Mouse (Mus musculus): Measurements from ENCODE around the gene Mlh3. TPM values are rescaled to one million over a fixed set of nuclear protein-coding genes. Genes with fewer than 3 reads are reported as not detected.

Gene Mlh3
- polyA plus RNA-seq (2016; fragmentation: Nextera tagmentation; extraction: Ambion mirVana) = 8.2 and 8.8 TPM in 2 replicates

GRCm38 (mm10) chr12:85270319-85270718 lies at the start of gene Mlh3:
TSS of gene Mlh3 (minus strand) at chr12:85270599.
- H3K36me3 ChIP-seq = peaks cover 27% of the 10 kb centered on the region

DNA sequence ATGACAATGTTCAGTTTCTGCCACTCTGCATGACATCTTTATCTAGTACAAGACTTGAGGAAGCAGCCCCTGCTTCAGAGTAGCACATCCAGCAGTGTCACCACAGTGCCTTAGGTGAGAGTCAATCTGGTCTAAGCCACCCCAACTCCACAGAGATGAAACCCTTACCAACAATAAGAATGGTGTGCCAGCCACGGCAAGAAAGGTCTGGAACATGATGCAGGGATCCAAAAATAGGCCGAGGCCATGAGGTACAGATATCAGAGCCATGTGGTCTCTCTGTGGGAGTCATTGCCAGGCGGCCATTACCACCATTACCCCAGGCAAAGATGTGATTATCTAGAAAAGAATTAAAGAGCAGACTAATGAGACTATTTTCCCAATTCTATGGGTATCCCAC lies 38.3 kb upstream of the Mlh3 start:
- Histone ChIP-seq H3K27me3 (ENCODE audit: low read depth, poor library complexity, severe bottlenecking) (no peaks in the 10 kb centered on the region), H3K4me3 (no peak overlapping the region), H3K9me3 (replicated peaks) (no peaks in the 10 kb centered on the region), H3K36me3 (peaks cover 100% of the 10 kb centered on the region), H3K27ac (replicated peaks) (no peak overlapping the region), H3K4me1 (no peaks in the 10 kb centered on the region)
- no peak for DNase-seq (ENCODE audit: low spot score)
- WGBS = 87% methylated on average over 3 of the region's 3 CpGs

More at GRCm38 (mm10) chr12:85270319-85270718, at the start of gene Mlh3:
- DNase-seq (ENCODE audit: low spot score) = peak; percentile 83
- H3K4me1 ChIP-seq = peaks cover 11% of the 10 kb centered on the region
- no peaks in the 10 kb centered on the region; the same call in 1 of the 2 replicates for H3K9me3 ChIP-seq (replicated peaks)
- H3K27me3 ChIP-seq (ENCODE audit: low read depth, poor library complexity, severe bottlenecking) = no peaks in the 10 kb centered on the region
- H3K27ac ChIP-seq (replicated peaks) = peak within 1 kb of the TSS; percentile 92
- WGBS = under 1% methylated on average over 35 of the region's 35 CpGs
- H3K4me3 ChIP-seq = peak within 1 kb of the TSS; percentile 67

DNA sequence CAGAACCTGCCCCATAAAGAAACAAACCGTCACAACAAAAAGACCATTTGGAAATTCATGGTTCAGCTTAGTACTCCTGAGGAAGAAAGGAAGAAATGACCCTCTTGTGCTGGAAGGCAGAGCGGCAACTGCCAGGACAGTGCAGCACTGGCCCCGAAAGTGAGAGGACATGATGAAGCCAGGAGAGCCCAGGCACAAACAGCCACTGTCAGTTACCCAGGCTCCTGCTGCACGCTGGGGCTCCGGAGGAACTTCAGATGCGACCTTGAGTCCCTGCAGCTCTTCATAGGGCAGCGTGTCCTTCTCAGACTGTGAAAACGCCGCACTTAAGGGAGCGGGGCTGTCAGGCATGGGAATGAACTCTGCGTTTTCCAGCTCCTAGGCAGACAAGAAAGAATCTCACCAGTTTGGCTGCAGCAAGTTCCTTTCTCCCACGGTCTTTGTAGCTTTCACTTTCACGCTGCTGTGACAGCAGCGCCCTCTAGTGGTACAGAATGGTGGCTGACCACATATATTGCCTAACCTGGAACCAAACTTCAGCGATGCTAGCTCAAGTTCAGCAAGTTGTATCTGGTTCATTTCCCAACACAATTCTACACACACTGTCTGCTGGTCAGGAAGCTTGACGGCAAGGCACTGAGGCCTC lies 35.0 kb upstream of the Mlh3 start:
- Histone ChIP-seq H3K9me3 (replicated peaks) (no peaks in the 10 kb centered on the region), H3K4me3 (no peak overlapping the region), H3K36me3 (peaks cover 100% of the 10 kb centered on the region), H3K4me1 (no peaks in the 10 kb centered on the region), H3K27ac (replicated peaks) (no peak overlapping the region), H3K27me3 (ENCODE audit: low read depth, poor library complexity, severe bottlenecking) (no peaks in the 10 kb centered on the region)
- WGBS = 56% methylated on average over 16 of the region's 16 CpGs
- DNase-seq (ENCODE audit: low spot score) = peak; percentile 81

DNA sequence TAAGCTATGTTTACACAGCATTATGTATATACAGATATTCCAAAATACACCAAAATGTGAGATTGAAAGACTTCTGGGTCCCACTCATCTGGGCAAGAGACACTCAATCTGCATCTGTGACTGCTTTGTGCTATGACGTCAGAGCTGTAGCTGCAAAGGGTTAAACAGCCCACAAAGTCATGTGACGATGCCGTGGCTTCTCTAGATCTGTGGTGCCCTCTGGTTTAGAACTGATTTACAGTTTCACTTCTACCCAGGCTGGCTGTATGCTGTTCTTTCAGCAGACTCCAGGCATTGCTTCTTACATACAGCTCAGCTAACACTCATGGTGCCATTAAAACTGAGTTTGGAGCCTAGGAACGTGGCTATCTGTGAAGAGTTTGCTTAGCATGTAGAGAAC lies 34.3 kb upstream of the Mlh3 start:
- no peak for DNase-seq (ENCODE audit: low spot score)
- H3K9me3 ChIP-seq (replicated peaks) = no peaks in the 10 kb centered on the region

GRCm38 (mm10) chr12:85303256-85303655 lies 32.9 kb upstream of the Mlh3 start:
- H3K4me3 ChIP-seq = no peak overlapping the region
- H3K36me3 ChIP-seq = peaks cover 99% of the 10 kb centered on the region
- no peak overlapping the region for H3K27ac ChIP-seq (replicated peaks)
- H3K27me3 ChIP-seq (ENCODE audit: low read depth, poor library complexity, severe bottlenecking) = no peaks in the 10 kb centered on the region
- H3K9me3 ChIP-seq (replicated peaks) = no peaks in the 10 kb centered on the region
- H3K4me1 ChIP-seq = no peaks in the 10 kb centered on the region
- DNase-seq (ENCODE audit: low spot score) = no peak
- 87% methylated on average over 2 of the region's 2 CpGs for WGBS

More for the DNA sequence above, 34.3 kb upstream of the Mlh3 start:
- no peak overlapping the region for H3K27ac ChIP-seq (replicated peaks)
- H3K4me1 ChIP-seq = no peaks in the 10 kb centered on the region
- H3K27me3 ChIP-seq (ENCODE audit: low read depth, poor library complexity, severe bottlenecking) = no peaks in the 10 kb centered on the region
- 84% methylated on average over 4 of the region's 4 CpGs for WGBS
- peaks cover 100% of the 10 kb centered on the region for H3K36me3 ChIP-seq
- H3K4me3 ChIP-seq = no peak overlapping the region

GRCm38 (mm10) chr12:85298835-85299180 lies 28.4 kb upstream of the Mlh3 start:
- 81% methylated on average over 1 of the region's 1 CpGs for WGBS
- no peak for DNase-seq (ENCODE audit: low spot score)
- Histone ChIP-seq H3K27ac (replicated peaks) (no peak overlapping the region), H3K9me3 (replicated peaks) (peaks cover 8% of the 10 kb centered on the region; the same call in 1 of the 2 replicates), H3K4me3 (no peak overlapping the region), H3K4me1 (no peaks in the 10 kb centered on the region), H3K36me3 (peaks cover 62% of the 10 kb centered on the region), H3K27me3 (ENCODE audit: low read depth, poor library complexity, severe bottlenecking) (no peaks in the 10 kb centered on the region)

DNA sequence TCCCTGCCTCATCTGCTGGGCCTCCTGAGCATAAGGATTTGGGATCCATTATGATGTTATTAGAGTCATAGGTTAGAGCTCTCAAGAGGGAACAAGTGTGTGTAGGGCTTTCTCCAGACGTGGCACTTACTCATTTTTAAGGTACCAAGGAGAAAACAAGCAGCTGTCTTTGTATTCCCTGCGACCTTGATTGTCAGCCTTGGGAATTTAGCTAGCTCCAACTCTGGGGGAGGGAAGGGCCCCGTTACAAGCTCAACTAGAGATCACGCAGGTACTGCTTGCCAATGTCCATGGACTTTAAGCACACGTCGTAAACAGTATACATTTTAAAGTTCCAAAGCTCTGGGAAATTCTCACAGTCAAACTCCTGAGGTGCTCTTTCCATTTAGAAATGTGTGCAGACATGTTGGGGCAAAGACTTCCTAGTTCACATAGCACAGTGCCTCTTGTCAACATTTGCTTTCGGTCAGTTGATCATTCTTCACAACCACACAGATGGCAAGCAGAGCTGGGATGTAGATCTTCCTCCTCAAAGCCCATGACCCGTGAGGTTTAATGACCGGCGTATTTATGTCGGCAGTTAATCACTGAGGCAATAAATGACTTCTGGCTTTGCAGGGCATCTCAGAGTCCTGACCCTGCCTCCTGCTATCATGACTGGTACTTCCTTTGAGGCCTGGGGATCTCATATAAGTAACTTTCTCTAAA lies 27.9 kb upstream of the Mlh3 start:
- no peak for DNase-seq (ENCODE audit: low spot score)
- 90% methylated on average over 11 of the region's 11 CpGs for WGBS
- Histone ChIP-seq H3K36me3 (peaks cover 57% of the 10 kb centered on the region), H3K4me3 (no peak overlapping the region), H3K4me1 (no peaks in the 10 kb centered on the region), H3K9me3 (replicated peaks) (peaks cover 10% of the 10 kb centered on the region; the same call in 1 of the 2 replicates), H3K27ac (replicated peaks) (no peak overlapping the region), H3K27me3 (ENCODE audit: low read depth, poor library complexity, severe bottlenecking) (no peaks in the 10 kb centered on the region)

GRCm38 (mm10) chr12:85297345-85297997 lies 27.1 kb upstream of the Mlh3 start:
- no peaks in the 10 kb centered on the region for H3K4me1 ChIP-seq
- no peak overlapping the region for H3K27ac ChIP-seq (replicated peaks)
- H3K9me3 ChIP-seq (replicated peaks) = peaks cover 10% of the 10 kb centered on the region; the same call in 1 of the 2 replicates
- WGBS = 84% methylated on average over 10 of the region's 10 CpGs
- H3K36me3 ChIP-seq = peaks cover 49% of the 10 kb centered on the region
- H3K27me3 ChIP-seq (ENCODE audit: low read depth, poor library complexity, severe bottlenecking) = no peaks in the 10 kb centered on the region
- DNase-seq (ENCODE audit: low spot score) = no peak
- no peak overlapping the region for H3K4me3 ChIP-seq

DNA sequence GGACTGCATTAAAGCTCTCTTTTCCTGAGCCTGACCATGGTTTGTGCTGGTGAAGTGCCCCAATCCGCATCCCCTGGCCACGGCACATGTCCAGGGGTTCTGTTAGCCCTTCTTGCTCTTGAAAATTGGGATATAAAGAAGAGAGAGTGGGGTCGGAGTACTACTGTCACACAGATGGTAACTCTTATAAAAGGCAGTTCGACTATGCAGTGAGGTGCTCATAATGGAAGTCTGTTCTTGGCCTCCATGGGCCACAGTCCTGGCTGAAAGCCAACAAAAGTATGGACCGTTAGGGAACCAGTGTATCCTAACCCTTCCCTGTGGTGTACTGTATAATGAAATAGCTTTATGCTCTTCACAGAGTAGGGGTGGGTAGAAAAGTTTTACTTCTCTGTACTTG lies 26.5 kb upstream of the Mlh3 start:
- no peak overlapping the region for H3K4me3 ChIP-seq
- no peaks in the 10 kb centered on the region for H3K27me3 ChIP-seq (ENCODE audit: low read depth, poor library complexity, severe bottlenecking)
- 87% methylated on average over 5 of the region's 5 CpGs for WGBS
- peaks cover 10% of the 10 kb centered on the region; the same call in 1 of the 2 replicates for H3K9me3 ChIP-seq (replicated peaks)
- no peak for DNase-seq (ENCODE audit: low spot score)
- H3K36me3 ChIP-seq = peaks cover 43% of the 10 kb centered on the region
- H3K27ac ChIP-seq (replicated peaks) = no peak overlapping the region
- no peaks in the 10 kb centered on the region for H3K4me1 ChIP-seq

DNA sequence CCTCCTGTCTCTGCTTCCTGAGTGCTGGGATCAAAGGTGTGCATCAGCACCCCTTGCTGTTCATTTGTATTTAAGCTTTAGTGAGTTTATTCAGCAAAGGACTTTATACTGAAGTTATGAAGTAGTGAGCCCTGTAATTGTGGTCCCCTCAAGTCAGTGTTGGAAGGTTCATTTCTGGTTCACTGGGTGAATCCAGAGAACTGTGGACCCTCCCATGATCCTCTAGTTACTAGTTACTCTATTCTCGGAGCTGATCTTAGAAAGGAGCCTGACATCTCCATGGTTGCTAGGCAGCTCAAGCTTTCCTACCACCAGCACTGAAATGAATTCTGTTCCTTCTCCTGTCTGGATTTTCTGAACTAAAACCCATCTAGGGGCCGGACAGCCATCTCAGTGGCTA lies 25.1 kb upstream of the Mlh3 start:
- Histone ChIP-seq H3K36me3 (peaks cover 29% of the 10 kb centered on the region), H3K9me3 (replicated peaks) (peaks cover 10% of the 10 kb centered on the region; the same call in 1 of the 2 replicates), H3K27me3 (ENCODE audit: low read depth, poor library complexity, severe bottlenecking) (peaks cover 5% of the 10 kb centered on the region; the same call in 1 of the 2 replicates), H3K4me3 (no peak overlapping the region), H3K27ac (replicated peaks) (no peak overlapping the region), H3K4me1 (0 out of 2 replicates have a peak, but pooled peaks cover 3% of the 10 kb centered on the region)
- 89% methylated on average over 2 of the region's 2 CpGs for WGBS
- DNase-seq (ENCODE audit: low spot score) = no peak

DNA sequence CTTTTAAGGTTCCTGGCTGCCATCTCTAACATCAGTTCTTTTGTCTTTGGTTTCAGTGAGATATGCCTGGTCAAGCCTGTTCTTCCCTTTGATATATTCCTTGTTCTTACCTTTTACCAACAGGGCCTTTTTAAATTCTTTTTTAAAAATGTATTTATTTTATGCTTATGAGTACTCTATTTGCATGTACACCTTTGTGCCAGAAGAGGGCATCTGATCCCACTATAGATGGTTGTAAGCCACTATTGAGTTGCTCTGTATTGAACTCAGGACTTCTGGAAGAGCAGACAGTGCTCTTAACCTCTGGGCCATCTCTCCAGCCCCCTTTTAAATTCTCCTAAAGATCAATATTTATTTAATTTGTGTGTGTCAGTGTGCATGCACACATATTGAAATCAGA lies 22.5 kb upstream of the Mlh3 start:
- Histone ChIP-seq H3K36me3 (peaks cover 4% of the 10 kb centered on the region), H3K27ac (replicated peaks) (no peak overlapping the region), H3K4me1 (peaks cover 21% of the 10 kb centered on the region), H3K4me3 (no peak overlapping the region), H3K9me3 (replicated peaks) (peaks cover 10% of the 10 kb centered on the region; the same call in 1 of the 2 replicates), H3K27me3 (ENCODE audit: low read depth, poor library complexity, severe bottlenecking) (peaks cover 23% of the 10 kb centered on the region)
- no peak for DNase-seq (ENCODE audit: low spot score)

- peaks cover 23% of the 10 kb centered on the region for H3K27me3 ChIP-seq (ENCODE audit: low read depth, poor library complexity, severe bottlenecking)
- DNase-seq (ENCODE audit: low spot score) = no peak
- no peak overlapping the region for H3K4me3 ChIP-seq
- H3K27ac ChIP-seq (replicated peaks) = no peak overlapping the region
- H3K36me3 ChIP-seq = no peaks in the 10 kb centered on the region
- WGBS = 88% methylated on average over 6 of the region's 6 CpGs
- peaks cover 10% of the 10 kb centered on the region; the same call in 1 of the 2 replicates for H3K9me3 ChIP-seq (replicated peaks)
- H3K4me1 ChIP-seq = peaks cover 22% of the 10 kb centered on the region
Measured at GRCm38 (mm10) chr12:85292288-85292687, 21.9 kb upstream of the Mlh3 start.

- no peak for DNase-seq (ENCODE audit: low spot score)
- Histone ChIP-seq H3K36me3 (no peaks in the 10 kb centered on the region), H3K4me1 (peaks cover 22% of the 10 kb centered on the region), H3K4me3 (no peak overlapping the region), H3K27ac (replicated peaks) (no peak overlapping the region), H3K9me3 (replicated peaks) (peaks cover 10% of the 10 kb centered on the region; the same call in 1 of the 2 replicates), H3K27me3 (ENCODE audit: low read depth, poor library complexity, severe bottlenecking) (peaks cover 28% of the 10 kb centered on the region)
Measured at GRCm38 (mm10) chr12:85291541-85291940, 21.1 kb upstream of the Mlh3 start.
